Mouse (Mus musculus) fibroblast of lung, adult 2 months (primary cell): Measurements from ENCODE around the gene Arl9.
"Not testable (repeated sequence)": the region's sequence is repeated elsewhere in the genome, so short reads cannot be mapped to it uniquely, and the experiment has no call there.

ENCODE experiments used
- DNase-seq: peaks from one replicate; pipeline ENCODE4 v3.0.0-alpha.2; 2011; ENCODE audit warnings: low read depth

The Arl9 gene

DNA sequence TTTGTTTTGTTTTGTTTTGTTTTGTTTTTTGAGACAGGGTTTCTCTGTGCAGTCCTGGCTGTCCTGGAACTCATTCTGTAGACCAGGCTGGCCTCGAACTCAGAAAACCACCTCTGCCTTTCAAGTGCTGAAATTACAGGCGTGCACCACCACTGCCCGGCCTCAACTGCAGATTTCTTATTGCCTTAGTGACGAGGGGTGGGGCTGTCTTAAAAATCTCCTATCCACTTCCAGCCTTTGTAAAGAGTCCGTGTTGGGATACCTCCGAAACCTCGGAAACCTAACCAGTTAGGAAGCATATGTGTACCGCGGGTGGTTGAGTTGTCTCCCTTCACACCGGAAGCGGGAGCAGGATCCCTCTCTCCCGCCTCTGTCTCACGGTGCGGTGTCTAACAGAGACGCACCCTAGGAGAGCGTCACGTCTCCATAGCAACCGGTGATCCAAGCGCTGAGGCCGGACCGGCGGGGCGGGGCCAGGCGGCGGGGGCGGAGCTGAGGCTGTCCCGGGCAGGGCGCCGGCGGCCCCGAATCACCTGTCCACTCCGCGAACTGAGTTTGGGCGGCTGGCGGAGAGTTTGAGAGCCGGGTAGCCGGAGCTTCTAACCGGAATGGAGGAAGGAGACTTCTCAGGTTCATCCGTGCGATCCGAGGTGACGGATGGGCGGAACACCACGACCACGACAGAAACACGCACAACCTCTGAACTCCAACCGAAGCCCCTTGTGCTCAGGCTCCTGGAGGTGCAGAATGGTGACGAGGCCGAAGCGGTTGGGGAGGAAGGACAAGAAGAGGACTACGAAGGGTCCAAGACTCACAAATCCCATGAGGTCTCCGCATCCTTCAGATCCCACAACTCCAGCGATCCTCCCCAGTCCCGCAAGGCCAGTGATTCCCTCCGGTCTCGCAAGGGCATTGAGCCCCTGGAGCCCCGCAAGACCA is 12.0 kb downstream of the Arl9 start, which contains the start of gene Thegl:
Thegl (plus strand) TSS at position 480 of the 939 bp plus-strand sequence.
- peak; percentile 13 for DNase-seq

DNA sequence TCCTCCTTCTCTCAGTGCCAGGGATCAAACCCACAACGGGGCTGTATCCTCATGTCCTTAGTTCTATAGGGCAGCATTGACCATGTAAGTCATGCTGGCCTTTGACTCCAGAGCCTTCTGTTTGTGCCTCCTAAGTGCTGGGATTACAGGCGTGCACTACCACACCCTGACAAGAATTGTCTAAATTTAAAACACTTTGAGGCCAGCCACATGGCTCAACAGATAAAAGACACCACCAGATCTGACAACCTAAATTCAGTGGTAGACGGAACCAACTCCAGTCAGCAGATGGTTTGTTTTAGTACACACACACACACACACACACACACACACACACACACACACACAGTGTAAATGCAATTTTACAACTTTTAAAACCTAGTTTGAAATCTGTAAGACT is 24.2 kb downstream of the Arl9 start:
- DNase-seq, result no peak

DNA sequence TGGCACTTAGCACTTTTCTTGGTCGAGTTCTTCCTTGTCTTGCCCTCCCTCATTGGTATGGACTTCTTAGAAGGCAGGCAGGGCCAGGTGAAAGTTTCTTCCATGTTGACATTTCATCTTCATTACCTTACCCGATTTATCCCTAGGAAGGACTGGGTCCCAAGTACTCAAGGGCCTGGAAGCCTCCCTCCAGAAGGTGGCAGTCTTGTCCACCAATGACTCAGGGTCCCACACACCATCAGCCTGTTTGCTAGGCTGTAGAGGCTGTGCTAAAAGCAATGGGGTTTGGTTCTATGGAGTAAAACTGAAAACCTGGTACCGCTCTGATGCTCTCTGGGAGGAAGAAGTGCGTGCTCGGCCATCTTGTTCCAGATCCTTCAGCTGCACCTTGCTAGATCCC is 25.9 kb downstream of the Arl9 start:
- DNase-seq, result peak; percentile 29

DNA sequence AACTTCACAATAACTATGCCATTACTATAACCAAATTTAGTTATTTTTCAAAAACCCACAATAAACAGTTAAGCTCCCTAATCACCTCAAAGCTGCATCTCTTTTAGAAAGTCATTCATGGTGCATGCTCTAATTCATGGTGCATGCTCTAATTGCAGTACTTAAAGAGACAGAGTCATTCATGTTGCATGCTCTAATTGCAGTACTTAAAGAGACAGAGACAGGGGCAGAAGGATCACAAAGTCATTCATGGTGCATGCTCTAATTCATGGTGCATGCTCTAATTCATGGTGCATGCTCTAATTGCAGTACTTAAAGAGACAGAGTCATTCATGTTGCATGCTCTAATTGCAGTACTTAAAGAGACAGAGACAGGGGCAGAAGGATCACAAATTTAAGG is 31.2 kb downstream of the Arl9 start:
- DNase-seq, result not testable (repeated sequence)

DNA sequence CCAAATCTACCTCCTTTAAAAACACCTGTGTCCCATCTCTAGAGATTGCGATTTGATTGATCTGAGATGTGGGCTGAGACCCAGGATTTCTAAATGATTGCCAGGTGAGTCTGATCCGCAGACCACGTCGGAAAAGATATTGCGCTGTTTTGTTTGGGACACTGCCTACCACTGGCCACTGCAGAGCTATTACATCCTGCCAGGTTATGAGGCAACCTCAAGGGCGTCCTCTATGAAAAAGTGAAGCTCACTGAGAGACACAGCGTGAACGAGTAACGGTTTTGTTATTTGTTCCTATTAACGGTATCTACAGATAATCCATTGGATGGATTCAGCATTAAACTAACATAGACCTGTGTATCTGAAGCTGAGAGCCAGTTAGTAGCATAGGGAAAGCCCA is 34.6 kb downstream of the Arl9 start:
- DNase-seq, result no peak

DNA sequence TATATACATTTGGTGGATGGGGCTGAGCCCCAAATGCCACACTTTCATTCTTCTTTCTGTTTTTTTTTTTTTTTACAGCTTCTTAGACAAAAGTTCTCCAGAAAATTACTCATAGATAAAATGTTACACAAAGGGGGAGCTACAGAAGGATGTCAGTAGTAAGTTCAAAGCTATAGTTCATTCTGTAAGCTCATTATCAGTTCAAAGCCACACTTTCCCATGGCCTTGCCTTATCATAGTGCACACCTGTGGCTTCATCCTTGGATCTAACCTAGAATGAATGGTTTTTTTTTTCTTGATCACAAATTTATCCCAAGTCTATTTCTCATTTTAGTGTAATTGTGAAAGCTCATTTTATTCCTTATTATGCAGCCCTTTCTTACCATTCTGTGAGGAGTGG is 35.5 kb downstream of the Arl9 start:
- DNase-seq, result no peak

DNA sequence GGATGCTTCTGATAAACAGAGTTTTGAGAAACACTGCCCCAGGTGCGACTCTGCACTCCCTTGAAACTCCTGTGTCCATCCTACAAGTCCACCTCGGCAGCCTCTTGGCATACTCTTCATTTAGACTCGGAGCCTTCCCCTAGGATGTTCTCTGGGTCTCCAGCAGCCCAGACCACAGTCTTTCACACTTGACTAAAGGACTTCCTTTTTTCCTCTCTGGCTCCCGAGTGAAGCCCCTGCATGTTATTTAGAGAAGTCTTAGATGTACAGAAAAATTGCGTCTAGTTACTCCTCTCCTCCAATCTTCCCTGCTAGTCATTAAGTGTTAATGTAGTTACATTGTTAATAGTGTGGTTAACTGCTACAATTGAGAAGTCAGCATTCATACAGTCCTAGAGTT is 40.5 kb downstream of the Arl9 start:
- no peak for DNase-seq

DNA sequence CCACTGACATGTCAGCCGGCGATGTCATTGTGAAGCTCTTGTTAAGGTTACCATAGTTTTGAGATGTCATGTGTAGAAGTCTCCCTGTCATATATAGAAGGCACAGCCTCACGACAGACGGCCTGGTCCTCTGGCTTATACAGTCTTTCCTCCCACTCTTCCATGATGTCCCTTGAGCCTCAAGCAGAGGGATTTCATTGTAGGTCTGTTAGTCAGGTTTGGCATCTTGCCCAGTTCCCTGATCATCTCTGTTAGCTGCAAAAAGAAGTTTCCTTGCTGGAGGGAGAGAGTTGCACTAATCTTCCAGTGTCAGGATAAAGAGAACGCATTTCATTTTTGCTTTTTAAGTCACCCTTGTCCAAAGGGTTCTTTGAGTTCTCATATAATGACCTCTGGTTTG is 48.8 kb downstream of the Arl9 start:
- no peak for DNase-seq

DNA sequence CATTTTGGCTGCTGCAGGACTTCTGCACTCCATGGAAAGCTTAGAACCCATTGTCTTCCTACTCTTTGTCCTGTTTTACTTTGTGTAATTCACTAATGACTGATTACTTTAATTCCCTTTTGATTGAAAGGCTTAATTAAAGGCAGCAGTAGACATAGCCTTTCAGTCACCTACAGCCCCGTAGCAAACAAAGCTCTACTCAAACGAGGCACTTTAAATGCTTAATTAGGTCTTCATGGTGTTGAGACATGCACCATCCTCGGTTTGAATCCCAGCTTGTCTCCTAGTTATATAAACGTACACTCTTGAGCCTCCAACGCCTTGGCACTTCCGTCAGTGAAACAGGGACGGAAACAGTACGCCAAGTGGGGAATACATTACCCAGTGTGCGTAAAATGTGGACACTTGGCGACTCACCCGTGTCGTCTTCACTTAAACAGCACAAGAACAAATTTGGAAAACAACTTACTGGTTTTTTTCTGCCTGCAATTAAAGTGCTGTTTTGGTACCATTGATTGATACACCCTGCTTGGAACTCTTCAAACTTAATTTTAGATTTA is 53.1 kb downstream of the Arl9 start:
- DNase-seq, result no peak
